Mouse (Mus musculus): ENCODE measurements at regions not wholly inside any gene's neighbourhood (a gene's known extent, or its start where the extent isn't known, plus 50 kb on each side); places are given as distances from the start of the nearest gene placed in this dataset.

DNA sequence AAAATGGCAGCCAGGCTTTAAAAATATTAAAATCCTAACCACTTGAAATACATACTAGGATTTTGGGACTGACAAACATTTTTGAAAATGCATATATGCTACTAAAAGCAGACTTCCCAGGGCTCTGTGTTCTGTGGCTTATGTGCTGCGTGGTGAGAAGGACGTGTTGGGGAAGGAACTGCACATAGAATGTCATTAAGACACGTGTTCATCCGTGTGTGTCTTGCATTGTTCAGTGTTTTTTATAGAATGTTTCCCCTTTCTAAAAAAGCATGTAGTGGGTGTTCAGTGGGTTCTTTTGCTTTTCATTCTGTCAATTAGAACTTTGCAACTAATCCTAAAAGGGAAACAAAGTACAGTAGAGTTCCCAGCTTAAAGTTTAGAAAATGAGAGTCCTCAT lies 594.7 kb upstream of the Mef2c start:
- no peaks in the 10 kb centered on the region for H3K27me3 ChIP-seq (replicated peaks; ENCODE audit: control insufficient read depth, insufficient read depth, low read length)
- H3K9me3 ChIP-seq (ENCODE audit: control insufficient read depth, low read length): no peaks in the 10 kb centered on the region
- H3K9ac ChIP-seq (ENCODE audit: low read depth, low read length): no peak overlapping the region
- no peak overlapping the region for H3K4me2 ChIP-seq (ENCODE audit: low read length)
- WGBS: 87% methylated on average over 4 of the region's 4 CpGs
- ATAC-seq: no peak
- no peak overlapping the region for H3K4me3 ChIP-seq (ENCODE audit: low read length)
- no peaks in the 10 kb centered on the region for H3K4me1 ChIP-seq (ENCODE audit: control insufficient read depth, insufficient read depth, low read depth, low read length)
- no peak overlapping the region for H3K27ac ChIP-seq (ENCODE audit: low read depth, low read length)
- no peaks in the 10 kb centered on the region for H3K36me3 ChIP-seq (ENCODE audit: control insufficient read depth, insufficient read depth, low read length)

DNA sequence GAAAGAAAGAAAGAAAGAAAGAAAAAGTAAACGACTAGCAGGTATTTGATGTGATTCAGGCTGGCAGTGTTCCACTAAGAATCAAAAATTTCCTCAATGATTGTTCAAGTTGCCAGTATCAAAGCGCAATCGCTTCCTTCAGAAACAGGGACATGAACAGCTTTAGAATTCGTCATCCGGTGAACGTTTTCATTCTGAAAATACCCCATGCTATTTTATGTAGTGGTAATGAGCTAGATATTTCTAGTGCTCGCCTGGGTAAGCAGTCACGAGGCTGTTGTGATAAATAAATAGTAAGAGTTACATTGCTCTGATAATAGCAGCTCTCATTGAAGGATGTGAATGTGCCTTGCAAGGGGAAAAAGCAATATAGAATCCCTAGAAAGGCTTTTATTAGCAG lies 591.0 kb upstream of the Mef2c start:
- ATAC-seq: no peak
- H3K4me3 ChIP-seq (ENCODE audit: low read length): no peak overlapping the region
- no peaks in the 10 kb centered on the region for H3K36me3 ChIP-seq (ENCODE audit: control insufficient read depth, insufficient read depth, low read length)
- 79% methylated on average over 8 of the region's 8 CpGs for WGBS
- no peak overlapping the region for H3K4me2 ChIP-seq (ENCODE audit: low read length)
- no peaks in the 10 kb centered on the region for H3K27me3 ChIP-seq (replicated peaks; ENCODE audit: control insufficient read depth, insufficient read depth, low read length)
- no peak overlapping the region for H3K27ac ChIP-seq (ENCODE audit: low read depth, low read length)
- no peaks in the 10 kb centered on the region for H3K9me3 ChIP-seq (ENCODE audit: control insufficient read depth, low read length)
- H3K9ac ChIP-seq (ENCODE audit: low read depth, low read length): no peak overlapping the region
- H3K4me1 ChIP-seq (ENCODE audit: control insufficient read depth, insufficient read depth, low read depth, low read length): no peaks in the 10 kb centered on the region

DNA sequence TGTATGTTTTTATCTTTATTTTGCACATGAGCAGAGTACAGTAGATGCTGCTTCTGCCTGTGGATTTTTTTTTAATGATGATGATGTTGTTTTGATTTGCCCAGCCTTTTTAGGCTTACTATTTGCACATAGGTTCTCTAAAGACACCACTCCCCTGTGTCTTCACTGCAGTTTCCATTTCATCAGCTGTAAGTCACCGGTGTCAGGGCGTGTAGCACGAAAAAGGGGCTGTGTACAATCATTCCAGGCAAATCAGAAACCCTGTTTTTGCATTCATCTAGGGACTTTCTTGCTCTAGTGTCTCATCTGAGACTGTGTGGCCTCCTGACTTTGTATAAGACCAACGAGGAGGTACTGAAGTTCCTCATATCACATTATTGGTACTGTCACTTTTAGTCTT lies 588.6 kb upstream of the Mef2c start:
- 87% methylated on average over 4 of the region's 4 CpGs for WGBS
- Histone ChIP-seq H3K9ac (ENCODE audit: low read depth, low read length) (no peak overlapping the region), H3K27ac (ENCODE audit: low read depth, low read length) (no peak overlapping the region), H3K4me3 (ENCODE audit: low read length) (no peak overlapping the region), H3K27me3 (replicated peaks; ENCODE audit: control insufficient read depth, insufficient read depth, low read length) (no peaks in the 10 kb centered on the region), H3K9me3 (ENCODE audit: control insufficient read depth, low read length) (no peaks in the 10 kb centered on the region), H3K36me3 (ENCODE audit: control insufficient read depth, insufficient read depth, low read length) (no peaks in the 10 kb centered on the region), H3K4me1 (ENCODE audit: control insufficient read depth, insufficient read depth, low read depth, low read length) (no peaks in the 10 kb centered on the region), H3K4me2 (ENCODE audit: low read length) (no peak overlapping the region)
- no peak for ATAC-seq

DNA sequence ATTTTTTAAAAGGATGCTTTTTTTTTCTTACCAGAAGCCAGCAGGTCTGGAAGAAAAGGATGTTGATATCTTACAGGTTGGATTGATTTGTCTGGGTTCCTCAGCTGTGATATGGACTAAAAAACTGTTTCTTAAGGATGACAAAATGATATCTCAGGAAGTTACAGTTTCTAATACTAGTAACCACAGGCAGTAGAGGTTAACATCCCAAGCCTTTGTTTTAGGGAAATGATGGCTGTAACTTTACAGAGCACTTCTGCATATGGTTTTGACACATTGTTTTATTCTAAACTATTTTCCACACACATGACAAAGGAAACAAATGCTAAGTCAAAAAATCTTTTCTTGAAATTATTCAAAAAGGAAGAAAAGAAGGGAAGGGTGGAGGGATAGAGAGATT lies 573.8 kb upstream of the Mef2c start:
- Histone ChIP-seq H3K27me3 (replicated peaks; ENCODE audit: control insufficient read depth, insufficient read depth, low read length) (no peaks in the 10 kb centered on the region), H3K9ac (ENCODE audit: low read depth, low read length) (no peak overlapping the region), H3K4me2 (ENCODE audit: low read length) (no peak overlapping the region), H3K9me3 (ENCODE audit: control insufficient read depth, low read length) (no peaks in the 10 kb centered on the region), H3K36me3 (ENCODE audit: control insufficient read depth, insufficient read depth, low read length) (no peaks in the 10 kb centered on the region), H3K4me3 (ENCODE audit: low read length) (no peak overlapping the region), H3K27ac (ENCODE audit: low read depth, low read length) (no peak overlapping the region), H3K4me1 (ENCODE audit: control insufficient read depth, insufficient read depth, low read depth, low read length) (no peaks in the 10 kb centered on the region)
- no peak for ATAC-seq

DNA sequence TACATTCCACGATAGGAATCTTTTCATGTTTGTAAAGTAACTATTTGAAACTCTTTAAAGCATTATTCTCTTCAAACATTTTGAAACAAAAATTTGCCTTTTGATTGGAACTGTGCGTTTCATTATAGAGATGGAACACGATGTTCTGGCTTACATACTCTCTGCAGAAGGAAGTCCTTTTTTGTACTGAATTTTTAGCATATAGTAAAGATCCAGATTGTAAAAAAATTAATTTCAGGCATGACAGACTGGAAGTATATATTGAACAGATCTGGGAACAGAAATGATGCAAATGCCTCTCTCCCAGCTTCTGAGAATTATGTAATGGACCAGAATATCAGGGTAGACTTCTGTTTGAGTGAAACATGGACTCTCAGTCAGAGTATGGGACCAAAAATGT lies 566.0 kb upstream of the Mef2c start:
- 93% methylated on average over 3 of the region's 3 CpGs for WGBS
- no peak overlapping the region for H3K4me3 ChIP-seq (ENCODE audit: low read length)

DNA sequence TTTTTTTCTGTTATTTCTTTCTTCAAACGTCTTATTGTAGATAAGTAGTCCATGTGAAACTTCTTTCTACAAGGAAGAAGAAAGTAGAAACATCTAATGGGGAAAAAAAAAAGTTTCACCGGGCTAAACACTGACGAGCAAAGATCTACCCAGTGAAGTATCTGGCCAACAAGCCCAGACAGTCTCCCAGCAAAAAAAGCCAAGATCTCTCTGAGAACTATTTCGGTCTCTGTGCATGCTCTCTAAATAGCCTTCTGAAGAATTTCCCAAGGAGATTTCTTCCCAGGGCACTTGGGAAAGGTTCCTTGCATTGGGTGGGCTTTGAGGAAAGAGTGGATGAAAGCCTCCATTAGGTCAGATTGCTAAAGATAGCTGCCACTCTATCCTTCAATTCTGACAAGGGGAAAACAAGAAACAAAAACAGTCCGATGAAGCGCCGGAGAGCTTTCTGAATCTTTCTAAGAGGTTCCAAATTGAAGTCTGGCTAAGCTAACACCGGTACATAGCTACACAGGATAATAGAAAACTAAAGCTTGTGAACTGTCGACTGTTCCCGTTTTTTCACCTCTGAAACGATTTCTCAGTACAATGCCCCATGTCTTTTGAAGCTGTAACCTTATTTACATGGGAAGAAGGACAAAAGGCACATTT lies 561.0 kb upstream of the Mef2c start:
- Histone ChIP-seq H3K36me3 (ENCODE audit: control insufficient read depth, insufficient read depth, low read length) (no peaks in the 10 kb centered on the region), H3K4me2 (ENCODE audit: low read length) (no peak overlapping the region), H3K4me1 (ENCODE audit: control insufficient read depth, insufficient read depth, low read depth, low read length) (no peaks in the 10 kb centered on the region), H3K27ac (ENCODE audit: low read depth, low read length) (no peak overlapping the region), H3K9ac (ENCODE audit: low read depth, low read length) (no peak overlapping the region), H3K4me3 (ENCODE audit: low read length) (no peak overlapping the region), H3K27me3 (replicated peaks; ENCODE audit: control insufficient read depth, insufficient read depth, low read length) (no peaks in the 10 kb centered on the region), H3K9me3 (ENCODE audit: control insufficient read depth, low read length) (no peaks in the 10 kb centered on the region)
- no peak for ATAC-seq
- WGBS: 54% methylated on average over 11 of the region's 11 CpGs

More for the DNA sequence above, 566.0 kb upstream of the Mef2c start:
- ATAC-seq: no peak
- H3K27ac ChIP-seq (ENCODE audit: low read depth, low read length): no peak overlapping the region
- H3K9ac ChIP-seq (ENCODE audit: low read depth, low read length): no peak overlapping the region
- no peaks in the 10 kb centered on the region for H3K36me3 ChIP-seq (ENCODE audit: control insufficient read depth, insufficient read depth, low read length)
- no peak overlapping the region for H3K4me2 ChIP-seq (ENCODE audit: low read length)
- no peaks in the 10 kb centered on the region for H3K27me3 ChIP-seq (replicated peaks; ENCODE audit: control insufficient read depth, insufficient read depth, low read length)
- no peaks in the 10 kb centered on the region for H3K4me1 ChIP-seq (ENCODE audit: control insufficient read depth, insufficient read depth, low read depth, low read length)
- no peaks in the 10 kb centered on the region for H3K9me3 ChIP-seq (ENCODE audit: control insufficient read depth, low read length)

DNA sequence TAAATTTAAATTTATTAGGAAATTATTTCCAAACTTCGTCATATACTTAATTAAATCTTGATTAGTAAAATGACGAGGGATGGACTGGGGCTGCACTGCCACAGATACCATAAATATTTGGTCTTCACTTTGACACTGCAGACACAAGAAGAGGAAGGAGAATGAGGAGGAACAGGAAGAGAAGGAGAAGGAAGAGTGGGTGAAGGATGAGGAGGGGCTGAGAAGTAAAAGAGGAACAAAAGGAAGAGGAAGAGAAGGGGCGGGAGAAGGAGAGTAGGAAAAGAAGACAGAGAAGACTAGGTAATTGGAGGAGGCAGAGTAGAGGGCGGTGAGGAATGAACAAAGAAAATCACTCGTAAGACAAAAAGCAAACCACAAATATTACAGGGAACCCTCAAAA lies 556.9 kb upstream of the Mef2c start:
- Histone ChIP-seq H3K27me3 (replicated peaks; ENCODE audit: control insufficient read depth, insufficient read depth, low read length) (no peaks in the 10 kb centered on the region), H3K36me3 (ENCODE audit: control insufficient read depth, insufficient read depth, low read length) (no peaks in the 10 kb centered on the region), H3K4me2 (ENCODE audit: low read length) (no peak overlapping the region), H3K9me3 (ENCODE audit: control insufficient read depth, low read length) (no peaks in the 10 kb centered on the region), H3K4me1 (ENCODE audit: control insufficient read depth, insufficient read depth, low read depth, low read length) (no peaks in the 10 kb centered on the region), H3K9ac (ENCODE audit: low read depth, low read length) (no peak overlapping the region), H3K4me3 (ENCODE audit: low read length) (no peak overlapping the region), H3K27ac (ENCODE audit: low read depth, low read length) (no peak overlapping the region)
- WGBS: 92% methylated on average over 5 of the region's 5 CpGs
- ATAC-seq: no peak

DNA sequence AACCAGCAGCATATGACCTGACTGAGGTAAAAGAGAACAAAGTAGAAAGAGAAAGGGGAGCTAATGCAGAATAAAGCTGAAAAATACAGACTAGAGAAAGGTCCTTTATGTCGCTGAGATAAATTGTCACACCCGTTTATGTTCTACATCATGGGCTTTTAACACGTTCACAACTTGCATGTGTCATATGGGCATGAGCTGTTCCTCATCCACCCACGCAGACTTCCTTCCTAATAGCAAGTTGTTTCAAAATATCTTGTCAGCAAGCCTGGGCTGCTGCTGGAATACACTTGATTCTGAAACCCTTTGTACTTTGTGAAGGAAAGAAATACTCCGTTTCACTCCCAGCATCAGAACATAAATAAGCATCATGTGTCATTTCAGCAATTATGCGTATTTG lies 554.3 kb upstream of the Mef2c start:
- Histone ChIP-seq H3K9me3 (ENCODE audit: control insufficient read depth, low read length) (no peaks in the 10 kb centered on the region), H3K27me3 (replicated peaks; ENCODE audit: control insufficient read depth, insufficient read depth, low read length) (no peaks in the 10 kb centered on the region), H3K9ac (ENCODE audit: low read depth, low read length) (no peak overlapping the region), H3K4me3 (ENCODE audit: low read length) (no peak overlapping the region), H3K36me3 (ENCODE audit: control insufficient read depth, insufficient read depth, low read length) (no peaks in the 10 kb centered on the region), H3K4me1 (ENCODE audit: control insufficient read depth, insufficient read depth, low read depth, low read length) (no peaks in the 10 kb centered on the region), H3K4me2 (ENCODE audit: low read length) (no peak overlapping the region), H3K27ac (ENCODE audit: low read depth, low read length) (no peak overlapping the region)
- 80% methylated on average over 6 of the region's 6 CpGs for WGBS
- ATAC-seq: no peak

DNA sequence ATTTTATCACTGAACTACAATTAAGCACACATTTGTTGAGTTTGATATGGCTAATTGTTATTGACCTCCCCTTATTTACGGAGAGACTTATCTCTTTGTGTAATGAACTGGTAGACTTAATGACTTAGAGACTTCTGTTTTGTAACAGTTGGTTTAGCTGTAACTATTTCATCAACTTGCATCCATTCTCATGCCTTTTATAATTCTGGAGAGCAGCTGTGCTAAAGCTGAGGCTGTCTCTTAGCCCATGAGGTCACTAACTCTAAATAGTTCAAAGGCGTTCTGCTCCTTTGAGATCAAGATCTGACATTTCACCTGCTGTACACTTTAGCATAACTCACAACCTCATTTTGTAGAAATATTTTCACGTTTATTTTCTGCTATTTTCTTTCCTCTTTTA lies 541.5 kb upstream of the Mef2c start:
- Histone ChIP-seq H3K9me3 (ENCODE audit: control insufficient read depth, low read length) (no peaks in the 10 kb centered on the region), H3K4me3 (ENCODE audit: low read length) (no peak overlapping the region), H3K27me3 (replicated peaks; ENCODE audit: control insufficient read depth, insufficient read depth, low read length) (no peaks in the 10 kb centered on the region), H3K36me3 (ENCODE audit: control insufficient read depth, insufficient read depth, low read length) (no peaks in the 10 kb centered on the region), H3K4me1 (ENCODE audit: control insufficient read depth, insufficient read depth, low read depth, low read length) (no peaks in the 10 kb centered on the region), H3K4me2 (ENCODE audit: low read length) (no peak overlapping the region), H3K27ac (ENCODE audit: low read depth, low read length) (no peak overlapping the region), H3K9ac (ENCODE audit: low read depth, low read length) (no peak overlapping the region)
- WGBS: 76% methylated on average over 3 of the region's 3 CpGs
- ATAC-seq: no peak

DNA sequence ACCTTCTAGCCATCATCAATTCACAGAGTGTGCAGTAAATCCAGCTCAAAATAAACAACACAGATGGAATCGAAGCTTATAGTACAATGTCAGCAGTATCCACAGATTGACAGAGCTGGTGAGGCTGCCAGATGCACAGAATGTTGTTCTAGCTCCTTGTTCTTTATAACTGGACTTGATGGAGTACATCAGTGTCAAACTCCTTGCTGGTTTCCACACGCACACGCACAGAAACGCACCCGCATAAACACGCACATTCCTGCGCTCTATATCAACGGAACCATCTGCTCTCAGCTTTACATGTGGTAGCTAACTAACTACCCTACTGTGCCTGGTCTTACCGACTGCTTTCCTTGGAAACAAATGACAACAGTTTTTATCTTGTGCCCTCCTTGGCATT lies 532.1 kb upstream of the Mef2c start:
- no peaks in the 10 kb centered on the region for H3K27me3 ChIP-seq (replicated peaks; ENCODE audit: control insufficient read depth, insufficient read depth, low read length)
- no peaks in the 10 kb centered on the region for H3K36me3 ChIP-seq (ENCODE audit: control insufficient read depth, insufficient read depth, low read length)
- WGBS: 83% methylated on average over 9 of the region's 9 CpGs
- H3K9ac ChIP-seq (ENCODE audit: low read depth, low read length): no peak overlapping the region
- ATAC-seq: no peak
- no peaks in the 10 kb centered on the region for H3K4me1 ChIP-seq (ENCODE audit: control insufficient read depth, insufficient read depth, low read depth, low read length)
- no peak overlapping the region for H3K4me2 ChIP-seq (ENCODE audit: low read length)
- no peak overlapping the region for H3K27ac ChIP-seq (ENCODE audit: low read depth, low read length)
- H3K9me3 ChIP-seq (ENCODE audit: control insufficient read depth, low read length): no peaks in the 10 kb centered on the region
- H3K4me3 ChIP-seq (ENCODE audit: low read length): no peak overlapping the region
